Mouse (Mus musculus) monocyte, adult 2 months (primary cell): ENCODE data around the gene Jak1.

Source experiments
- DNase-seq, 2 experiments: peaks; one replicate each; pipeline ENCODE4 v3.0.0; 2022; ENCODE audit warnings: low spot score in 2 of 2, low read depth in 1 of 2

Gene Jak1

DNA sequence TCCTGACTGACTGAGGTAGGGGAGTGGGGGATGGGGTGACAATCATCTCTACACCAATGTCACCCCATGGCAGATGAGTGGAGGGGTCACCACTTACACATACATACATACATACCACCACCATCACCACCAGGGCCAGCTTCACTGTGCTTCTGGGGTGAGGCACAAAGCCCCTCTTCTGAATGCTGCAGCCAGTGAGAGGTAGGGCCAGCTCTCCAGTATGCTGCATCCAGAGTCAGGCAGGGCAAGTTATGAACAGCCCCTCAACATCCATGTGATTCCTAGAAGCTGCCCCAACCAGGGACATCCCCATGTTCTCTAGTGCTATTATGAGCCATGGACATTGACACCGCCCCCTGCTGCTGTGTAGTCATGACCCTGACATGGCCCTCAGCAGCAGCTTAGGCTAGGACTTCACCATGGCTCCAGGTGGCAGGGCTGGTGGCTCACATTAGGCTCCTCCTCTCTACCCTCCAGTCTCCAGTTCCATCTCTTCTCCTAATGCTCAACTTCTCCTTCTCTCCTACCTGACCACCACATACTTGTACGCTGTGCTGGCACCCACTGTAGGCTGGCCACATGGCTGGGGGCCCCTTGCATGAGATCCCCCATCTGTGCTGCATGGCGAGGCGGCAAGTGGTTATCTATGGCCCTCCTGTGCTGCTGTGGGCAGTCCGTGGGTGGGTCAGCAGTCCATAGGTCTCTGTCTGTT is 24.8 kb downstream of the Jak1 start:
- DNase-seq: no peak

DNA sequence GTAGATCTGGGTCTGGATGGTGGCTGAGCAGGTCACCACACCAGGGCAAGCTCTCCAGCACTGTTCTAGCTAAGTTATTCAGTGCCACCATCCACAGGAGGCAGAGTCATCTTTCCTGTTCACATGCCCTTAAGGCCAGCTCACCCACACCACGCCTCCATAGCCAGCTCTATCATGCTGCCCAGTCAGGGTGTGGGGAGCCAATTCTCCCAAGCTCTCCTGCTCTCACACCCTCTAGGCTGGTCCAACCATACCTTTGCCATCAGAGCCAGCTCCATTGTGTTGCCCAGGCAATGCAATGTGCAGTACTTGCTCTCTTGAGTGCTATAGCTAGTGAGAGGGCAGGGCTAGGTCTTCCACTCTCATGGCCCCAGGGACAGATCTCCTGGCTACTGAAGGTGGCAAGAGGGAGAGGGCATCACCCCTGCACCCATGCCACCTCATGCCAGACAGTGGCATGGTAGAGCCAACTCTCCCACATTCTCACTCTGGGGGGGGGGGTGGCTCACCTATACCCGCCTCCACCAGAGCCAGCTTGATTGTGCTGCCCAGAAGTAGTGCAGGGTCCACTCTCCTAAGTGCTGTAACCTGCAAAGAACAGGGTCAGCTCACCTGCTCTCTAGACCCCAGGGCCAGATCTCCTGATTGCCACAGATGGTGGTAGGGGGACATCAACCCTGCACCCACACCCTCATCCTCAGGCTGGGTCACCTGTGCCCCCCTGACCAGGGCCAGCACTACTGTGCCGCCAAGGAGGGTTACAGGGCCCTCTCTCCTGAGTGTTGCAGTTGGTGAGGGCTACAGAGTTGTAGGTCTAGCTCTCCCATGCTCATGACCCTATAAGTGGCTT is 25.5 kb downstream of the Jak1 start:
- DNase-seq: no peak

DNA sequence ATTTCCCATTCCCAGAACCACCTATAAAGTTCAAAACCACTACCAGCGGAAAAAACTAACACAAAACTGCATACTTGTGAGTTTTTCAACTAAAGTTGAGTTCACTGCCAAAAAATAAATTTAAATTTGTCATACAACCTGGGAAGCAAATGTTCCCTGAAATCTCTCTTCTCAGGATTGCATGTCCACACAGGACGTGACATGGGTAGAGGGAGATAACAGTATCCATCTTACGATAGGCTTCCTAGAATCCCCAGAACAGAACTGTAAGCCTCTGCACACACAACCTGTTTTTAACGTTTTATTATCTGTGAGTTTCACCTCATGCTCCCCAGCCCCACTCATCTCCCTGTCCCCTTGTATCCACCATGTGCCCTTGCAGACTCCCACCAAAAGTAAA is 26.5 kb downstream of the Jak1 start:
- no peak for DNase-seq

DNA sequence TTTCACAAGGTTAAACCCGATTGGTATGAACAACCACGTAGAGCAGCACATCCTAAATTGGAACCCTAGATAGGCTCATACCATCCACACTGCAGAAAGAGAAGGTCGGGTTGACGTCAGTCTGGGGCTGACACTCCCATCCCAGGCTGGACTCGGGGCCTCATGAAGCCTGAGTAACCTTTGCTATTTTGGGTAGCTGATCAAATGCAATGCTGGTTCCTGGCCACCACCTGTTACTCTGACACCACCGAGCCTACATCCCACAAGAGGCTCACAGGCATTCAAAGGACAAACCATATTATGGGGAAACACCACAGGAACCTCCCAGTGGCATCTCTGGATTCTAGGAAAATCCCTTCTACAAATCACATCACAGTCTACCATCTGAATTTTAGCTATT is 28.3 kb downstream of the Jak1 start:
- no peak for DNase-seq

DNA sequence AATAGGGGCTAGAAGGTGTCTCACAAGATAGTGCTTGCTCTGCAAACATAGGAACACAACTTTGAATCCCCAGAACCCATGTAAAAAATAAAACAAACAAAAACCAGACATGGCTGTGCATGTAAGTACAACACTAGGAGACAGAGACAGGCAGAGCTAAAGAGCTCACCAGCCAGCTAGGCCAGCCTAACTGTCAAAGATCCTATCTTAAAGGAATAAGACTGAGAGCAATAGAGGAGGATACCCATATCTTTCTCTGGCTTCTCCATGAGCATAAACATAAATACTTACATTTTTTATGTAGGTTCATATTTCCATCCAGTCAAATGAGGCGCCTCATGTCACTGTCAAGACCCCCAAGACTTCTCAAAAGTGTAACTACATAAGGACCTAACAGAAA is 29.1 kb downstream of the Jak1 start:
- no peak for DNase-seq

DNA sequence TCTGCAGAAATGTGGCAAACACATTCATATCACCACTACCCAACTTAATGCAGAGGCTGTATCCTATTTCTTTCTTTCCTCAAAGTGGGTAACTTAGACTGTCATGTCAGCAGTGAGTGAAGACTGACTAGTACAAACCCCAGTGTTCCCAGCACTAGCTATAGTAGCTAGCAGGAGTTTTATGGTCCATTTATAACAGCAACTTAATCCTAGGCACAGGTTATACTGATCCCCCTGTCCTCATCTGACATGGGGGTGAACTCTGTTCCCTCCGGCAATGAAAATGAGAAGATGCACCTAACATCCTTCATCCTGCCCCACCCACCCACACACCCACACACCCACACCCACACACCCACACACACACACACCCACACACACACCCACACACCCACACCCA is 30.3 kb downstream of the Jak1 start:
- no peak for DNase-seq

DNA sequence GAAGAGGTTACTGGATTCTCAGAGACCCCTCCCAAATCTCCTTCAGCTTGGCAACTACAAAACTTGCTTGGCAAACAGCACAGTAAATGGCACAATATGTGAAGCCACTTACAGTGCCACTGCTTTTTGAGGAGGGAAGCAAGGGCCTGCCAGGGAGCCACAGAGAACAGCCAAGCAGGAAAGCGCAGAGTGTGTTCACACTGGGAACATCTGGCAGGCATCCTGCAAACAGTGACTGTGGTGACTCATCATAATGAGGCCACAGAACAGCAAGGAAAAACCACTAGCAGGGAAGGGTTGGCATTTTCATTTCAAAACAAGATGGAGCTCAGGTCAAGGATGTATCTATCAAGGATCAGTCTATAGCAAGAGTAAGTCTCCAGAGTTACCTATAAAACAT is 30.8 kb downstream of the Jak1 start:
- no peak for DNase-seq

DNA sequence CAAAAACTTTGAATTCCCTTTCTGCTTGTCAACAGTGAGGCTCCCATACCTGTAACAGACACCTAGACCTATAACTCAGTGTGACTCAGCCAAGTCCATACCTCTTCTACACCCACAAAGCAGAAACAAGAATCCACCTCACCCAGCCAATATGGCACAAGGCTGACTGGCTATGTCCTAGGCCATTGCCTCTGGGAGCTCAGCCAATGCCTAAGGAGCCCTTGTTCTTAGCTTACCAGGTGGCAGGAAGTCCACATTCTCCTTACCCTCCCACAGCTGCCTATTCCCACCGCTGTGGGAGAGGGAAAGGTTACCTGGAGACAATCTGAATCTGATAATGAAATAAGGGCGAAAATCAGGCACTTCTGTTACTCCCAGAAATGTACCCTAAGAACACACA is 34.5 kb downstream of the Jak1 start:
- no peak for DNase-seq

DNA sequence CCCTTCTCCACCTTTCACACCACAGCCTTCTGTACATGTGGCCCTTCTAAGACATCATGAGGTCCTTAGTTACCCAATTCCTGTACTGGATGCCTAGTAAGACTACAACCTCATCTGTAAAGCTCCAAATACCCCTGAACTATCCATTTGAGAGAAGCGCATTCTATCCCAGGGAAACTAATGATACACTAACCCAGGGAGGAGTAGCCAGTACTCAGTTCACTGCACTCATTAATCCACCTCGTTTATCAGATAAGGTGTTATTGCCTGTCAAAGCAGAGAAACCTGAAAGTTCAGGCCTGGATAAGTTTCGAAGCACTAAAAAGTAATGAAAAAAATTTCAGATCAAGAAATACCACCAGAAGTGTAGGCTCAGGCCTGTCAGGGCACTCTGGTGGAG is 37.7 kb downstream of the Jak1 start:
- no peak for DNase-seq

DNA sequence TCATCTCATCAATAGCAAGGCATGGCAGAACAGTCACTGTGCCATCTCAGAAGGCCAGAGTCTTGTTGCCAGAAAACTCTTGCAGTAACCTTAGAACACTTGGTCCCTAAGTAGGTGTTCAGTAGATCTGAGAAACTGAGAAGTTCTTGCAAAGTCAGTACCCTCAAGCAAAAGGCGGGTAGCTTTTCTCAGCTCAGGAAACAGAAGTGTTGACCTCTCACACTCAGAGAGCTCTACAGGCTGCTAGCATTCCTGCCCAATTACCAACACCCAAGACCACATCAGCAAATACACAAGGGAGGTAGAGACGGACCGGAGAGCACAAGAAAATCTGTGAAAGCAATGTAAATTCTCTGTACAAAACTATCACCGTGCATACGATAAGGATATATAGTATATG is 39.1 kb downstream of the Jak1 start:
- no peak for DNase-seq

DNA sequence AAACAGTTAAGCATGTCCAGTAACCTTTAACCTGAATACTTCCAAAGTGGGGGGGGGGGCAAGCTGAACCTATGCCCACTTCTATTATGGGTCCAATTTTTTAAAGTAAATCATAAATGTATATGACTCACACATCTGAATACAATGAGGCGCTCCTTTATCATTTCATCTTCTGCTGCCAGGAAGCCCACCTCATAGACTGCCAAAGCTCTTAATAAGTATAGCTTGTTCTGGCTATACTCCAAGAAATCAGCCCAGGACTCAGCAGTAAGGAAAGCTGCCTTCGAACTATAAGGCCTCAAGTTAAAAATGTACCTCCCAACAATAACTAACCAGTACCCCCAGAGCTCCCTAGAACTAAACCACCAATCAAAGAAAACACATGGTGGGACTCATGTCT is 44.1 kb downstream of the Jak1 start:
- no peak for DNase-seq

DNA sequence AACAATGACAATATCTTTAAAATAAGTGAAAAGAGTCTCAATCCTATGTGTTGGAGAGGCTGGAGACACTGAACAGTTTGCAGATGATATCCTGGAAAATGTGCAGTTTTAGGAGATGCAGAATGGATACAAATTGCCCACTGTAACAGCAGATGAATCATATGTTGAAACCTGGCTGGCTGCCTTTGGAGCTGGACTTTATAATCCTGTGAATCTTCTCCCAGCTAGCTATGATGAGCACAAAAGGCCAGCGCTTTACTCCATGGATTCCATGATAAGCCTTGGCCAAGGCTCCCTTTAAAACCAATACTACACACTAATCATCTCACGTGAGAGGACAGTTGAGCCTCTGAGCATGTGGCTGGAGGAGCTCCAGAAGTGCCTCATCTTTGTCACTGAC is 45.2 kb downstream of the Jak1 start:
- no peak for DNase-seq

DNA sequence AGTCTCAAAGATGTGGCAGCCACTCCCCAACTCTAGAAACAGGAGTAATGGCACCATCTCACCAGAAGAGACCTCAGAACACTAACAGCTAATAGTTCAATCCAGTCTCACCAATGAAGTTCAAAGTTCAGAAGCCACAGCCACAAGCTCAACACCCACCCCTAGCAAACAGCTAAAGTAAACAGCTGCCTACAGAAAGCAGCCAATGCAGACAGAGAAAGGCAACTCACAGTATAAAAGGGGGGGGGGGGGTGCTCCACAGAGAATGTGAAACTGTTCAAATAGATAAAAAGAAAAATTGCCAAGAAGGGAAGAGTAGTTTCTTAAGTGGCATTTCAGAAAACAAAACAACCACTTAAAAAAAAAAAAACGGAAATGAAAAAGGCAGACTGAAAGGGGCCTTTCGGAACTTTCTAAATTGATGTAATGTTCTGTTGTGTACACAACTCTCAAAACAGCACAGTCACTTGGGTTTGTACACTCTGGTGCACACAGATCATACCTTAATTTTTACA is 48.0 kb downstream of the Jak1 start:
- no peak for DNase-seq

DNA sequence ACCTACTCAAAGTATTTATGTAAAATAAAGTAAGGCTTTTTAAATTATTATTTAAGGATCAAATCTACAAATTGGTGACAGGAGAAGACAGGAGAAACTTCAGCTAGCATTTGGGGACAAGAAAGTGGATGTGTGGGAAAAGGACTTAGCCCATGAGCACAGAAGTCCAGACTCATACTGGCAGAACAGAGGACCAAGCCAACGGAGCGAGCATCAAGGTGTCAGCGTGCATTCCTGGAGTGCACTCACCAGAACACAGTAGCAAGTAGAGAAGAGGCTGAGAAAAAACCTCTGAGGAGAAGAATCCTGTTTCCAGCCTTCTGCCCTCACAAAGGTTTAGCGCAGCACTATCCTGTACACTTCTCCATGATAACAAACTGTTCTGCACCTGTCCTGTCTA is 48.8 kb downstream of the Jak1 start:
- no peak for DNase-seq

DNA sequence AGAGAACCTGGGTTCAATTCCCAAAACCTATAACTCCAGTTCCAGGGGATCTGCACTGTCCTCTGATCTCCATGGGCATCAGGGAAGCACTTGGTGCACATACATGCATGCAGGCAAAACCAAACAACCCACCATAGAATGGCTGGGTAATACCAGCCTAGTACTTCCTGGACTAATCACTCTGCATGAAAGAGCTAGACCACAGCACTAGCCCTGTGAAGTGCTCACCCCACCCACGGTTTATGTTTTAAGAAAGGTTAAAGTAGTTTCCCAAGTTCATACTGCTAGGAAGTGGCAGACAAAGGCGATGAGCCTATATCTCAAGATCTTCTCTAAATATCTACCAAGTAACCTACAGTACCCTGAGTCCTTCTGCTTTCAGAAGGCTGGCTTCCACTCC is 51.6 kb downstream of the Jak1 start:
- no peak for DNase-seq

DNA sequence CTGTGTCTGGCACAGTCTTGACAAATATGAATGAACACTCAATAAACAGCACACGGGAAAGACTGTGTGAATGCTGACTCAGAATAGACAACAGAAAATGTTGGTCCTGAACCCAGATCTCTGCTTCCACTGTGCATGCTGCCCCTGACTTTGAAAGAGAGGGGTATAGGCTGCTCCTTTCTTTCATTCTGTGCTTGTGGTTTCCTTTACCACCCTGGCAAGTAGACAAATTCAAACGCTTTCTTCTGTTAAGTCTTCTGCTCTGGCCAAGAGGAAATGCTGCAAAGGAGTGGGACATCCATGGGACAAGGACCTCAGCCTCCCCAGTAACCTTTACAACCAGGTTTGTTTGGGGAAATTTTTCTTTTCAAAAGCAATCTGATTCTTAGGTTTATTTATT is 57.6 kb downstream of the Jak1 start:
- no peak for DNase-seq

DNA sequence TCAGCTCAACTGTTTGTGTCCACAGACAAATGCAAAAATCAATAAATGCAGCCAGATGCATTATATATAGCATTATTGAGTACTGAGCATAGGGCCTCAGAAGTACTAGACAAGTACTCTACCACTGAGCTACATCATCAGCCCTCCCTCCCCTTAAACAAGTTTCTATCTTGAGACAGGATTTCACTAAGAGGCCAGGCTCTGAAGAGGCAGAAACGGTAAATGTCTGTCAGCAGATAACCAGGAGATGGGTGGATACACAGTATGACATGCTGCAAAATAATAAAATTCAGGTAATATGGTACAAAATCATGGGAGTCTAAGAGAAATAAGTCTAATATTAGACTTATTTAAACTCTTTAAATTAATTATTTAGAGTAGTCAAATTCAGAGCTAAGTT is 61.6 kb downstream of the Jak1 start:
- no peak for DNase-seq

DNA sequence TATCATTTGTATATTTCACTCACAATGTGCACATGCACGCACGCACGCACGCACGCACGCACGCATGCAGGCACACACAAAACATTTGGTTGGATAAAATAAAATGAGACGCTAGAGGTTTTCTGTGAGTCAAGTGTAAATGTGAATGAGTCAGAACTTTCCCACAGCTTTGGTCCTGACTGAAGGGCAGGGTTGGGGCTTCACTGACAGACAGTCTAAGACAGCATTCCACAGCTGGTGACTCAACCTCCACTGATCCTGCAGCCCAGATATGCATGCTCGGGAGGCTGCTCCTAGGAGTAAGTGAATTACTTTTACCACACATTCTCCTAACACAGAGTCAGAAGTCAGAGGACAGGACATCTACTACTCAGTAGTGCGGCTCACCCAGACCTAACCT is 62.5 kb downstream of the Jak1 start:
- DNase-seq: no peak

DNA sequence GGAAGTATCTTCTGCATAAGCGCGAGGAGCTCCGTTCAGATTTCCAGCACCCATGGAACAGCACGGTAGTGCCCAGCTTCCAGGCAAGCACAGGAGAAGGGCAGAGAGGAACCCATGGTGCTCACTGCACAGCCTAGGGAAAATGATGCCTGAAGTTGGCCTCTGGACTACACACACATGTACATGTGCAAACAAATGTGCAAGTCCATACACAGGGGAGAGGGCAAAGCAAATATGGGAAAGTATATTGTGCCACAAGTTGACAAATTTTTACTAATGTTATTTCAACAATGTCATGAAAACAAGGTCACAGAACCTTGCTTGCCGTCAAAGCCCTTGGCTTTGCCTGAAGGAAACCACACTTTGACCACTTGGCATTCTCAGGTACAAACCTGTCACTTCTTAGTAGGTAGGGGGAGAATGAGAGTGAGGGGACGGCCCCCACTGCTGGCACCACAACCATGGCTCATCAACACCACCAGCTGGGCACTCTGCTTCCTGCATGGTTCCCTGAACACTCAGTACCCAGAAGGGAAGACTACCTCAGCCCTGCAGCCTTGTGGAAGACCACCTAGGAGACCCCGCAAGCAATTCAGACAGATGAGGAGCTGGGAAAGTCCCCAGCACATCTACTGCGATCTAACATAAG is 65.5 kb downstream of the Jak1 start:
- no peak for DNase-seq

DNA sequence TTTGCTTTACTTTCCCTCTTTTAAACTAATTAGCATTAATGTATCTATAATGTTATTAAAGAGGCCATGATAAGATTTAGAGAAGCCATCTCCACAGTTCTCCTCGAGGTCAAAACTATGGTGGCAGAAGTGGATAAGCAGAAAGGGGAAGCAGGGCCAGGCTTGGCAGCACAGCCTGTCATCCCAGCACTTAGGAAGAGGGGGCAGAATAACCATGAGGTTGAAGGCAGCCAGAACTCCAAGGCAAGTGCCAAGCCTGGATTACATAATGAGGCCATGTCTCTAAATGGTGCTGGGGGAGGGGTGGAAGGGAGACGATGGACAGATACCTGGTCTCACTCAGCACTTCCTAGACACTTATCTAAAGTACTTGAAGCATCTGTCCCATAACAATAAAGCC is 66.7 kb downstream of the Jak1 start:
- DNase-seq: peak in 1 of 2 experiments; percentile 13

DNA sequence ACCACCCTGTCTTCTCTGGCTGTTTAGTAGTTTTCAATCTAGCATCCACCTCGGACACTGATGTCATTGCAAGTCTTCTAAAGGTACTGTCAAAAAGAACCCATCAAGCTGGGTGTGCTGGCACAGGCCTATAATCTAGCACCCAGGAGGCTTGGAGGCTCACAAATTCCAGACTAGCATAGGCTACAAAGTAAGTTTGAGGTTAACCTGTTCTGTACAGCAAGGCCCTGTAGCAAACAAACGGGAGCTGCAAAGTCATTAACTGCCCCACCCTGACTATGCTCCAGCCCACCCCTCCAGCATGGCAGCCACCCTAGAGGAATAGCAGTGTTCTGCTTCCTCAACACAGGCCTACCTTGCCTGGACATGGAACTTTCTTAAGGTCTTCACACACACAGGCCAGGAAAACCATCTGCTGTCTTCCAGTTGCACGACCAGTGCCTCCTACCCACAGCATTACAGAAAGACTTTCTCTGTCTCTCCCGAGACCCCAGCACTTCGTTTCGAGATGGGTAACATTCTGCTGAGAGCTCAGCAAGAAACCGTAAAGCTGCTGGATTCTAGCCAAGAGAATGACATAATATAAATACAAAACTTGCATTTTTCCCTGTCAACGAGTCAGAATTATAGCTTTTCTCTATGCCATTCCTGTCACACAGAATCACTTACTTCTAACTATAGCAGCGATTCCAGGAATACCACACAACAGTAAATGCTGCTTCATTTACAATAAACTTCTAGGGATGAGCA is 67.5 kb downstream of the Jak1 start:
- no peak for DNase-seq
